Mouse (Mus musculus): ENCODE measurements around the gene Opcml. TPM values are rescaled to one million over a fixed set of nuclear protein-coding genes. Genes with fewer than 3 reads are reported as not detected.

The Opcml gene
- 1 to 10 TPM in 1 of 2 experiments, under 1 TPM in 1; 0.89 to 2.6 TPM for total RNA-seq (2021)
- long read RNA-seq, experiment 1 = 0 reads
- long read RNA-seq, experiment 2 = 0 reads

DNA sequence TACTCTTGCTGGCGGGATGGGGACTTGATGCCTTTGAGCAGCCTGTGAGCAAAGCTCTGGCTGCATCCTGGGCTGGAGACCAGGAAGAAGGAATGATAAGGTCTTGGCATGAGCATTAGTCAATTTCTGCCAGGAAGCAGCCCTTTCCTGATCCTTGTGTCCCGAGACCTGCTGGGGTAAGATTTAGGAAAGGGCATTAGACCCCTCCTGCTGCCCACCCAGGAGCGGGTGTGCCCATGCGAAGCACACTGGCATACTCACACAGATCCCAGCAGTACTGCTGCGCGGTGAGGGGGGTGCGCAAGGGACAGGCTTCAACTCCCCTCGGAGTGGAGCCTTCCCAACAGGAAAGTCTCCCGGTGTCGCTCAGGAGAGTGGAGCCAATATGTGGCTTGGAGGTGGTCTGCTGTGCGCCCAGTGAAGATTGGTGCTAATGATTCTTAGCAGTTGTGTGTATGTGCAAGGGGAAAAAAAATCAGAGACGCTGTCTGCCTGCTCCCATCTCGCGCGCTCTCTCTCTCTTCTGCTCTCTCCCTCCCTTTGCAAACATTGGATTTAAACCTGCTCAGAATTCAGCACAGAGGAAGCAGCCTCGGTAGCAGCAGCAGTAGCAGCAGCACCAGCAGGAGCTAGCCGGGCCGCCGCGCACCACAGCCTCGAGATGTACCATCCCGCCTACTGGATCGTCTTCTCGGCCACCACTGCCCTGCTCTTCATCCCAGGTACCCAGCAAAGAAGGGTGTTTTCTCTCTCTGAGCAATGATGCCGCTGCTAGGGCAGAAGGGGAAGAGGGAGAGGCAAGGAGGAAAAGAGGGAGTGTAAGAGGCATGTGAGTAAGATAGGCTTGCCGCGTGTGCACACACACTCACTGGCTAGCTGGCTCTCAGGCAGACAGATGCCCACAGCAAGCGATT, at the start of gene Opcml:
TSS of gene Opcml (plus strand) at position 51 of the 914 bp plus-strand sequence.
- no peak for DNase-seq (ENCODE audit: low spot score in 2 of 2)

DNA sequence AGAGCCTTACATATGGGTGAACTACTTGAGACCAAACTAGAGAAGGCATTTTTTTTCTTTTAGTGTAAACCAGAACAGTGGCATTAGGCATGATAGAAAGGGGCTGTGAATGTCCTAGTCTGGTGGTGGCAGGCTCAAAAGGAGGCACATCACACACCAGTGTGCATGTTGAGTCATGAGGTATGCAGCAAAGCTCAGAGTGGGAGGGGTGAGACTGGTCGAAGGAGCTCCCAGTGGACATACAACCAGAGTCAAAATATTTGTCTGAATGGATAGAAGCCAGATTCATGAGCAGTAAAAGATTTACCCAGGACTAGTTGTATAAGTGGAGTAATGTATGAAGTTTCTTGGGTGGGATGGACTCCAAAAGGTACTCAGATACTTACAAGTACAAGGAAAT, 31.9 kb upstream of the Opcml start:
- no peak for DNase-seq (ENCODE audit: low spot score in 2 of 2)

DNA sequence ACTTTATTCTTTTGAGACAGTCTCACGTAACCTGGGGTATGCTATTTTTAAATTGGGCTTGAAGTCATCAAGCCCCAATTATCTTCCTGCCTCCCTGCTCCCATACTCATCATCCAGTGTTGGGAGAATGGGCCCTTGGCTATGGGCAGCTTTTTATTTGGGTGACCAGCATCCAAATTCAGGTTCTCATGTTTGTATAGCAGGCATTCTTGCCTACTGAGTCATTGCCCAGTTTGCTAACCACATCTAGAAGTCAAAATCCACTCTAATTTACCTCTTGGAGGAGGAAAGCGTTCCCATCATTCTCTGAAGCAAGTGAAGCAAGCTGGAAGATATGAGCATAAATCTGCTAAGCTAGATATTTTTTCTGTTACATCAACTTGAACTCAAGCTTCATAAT, 29.4 kb upstream of the Opcml start:
- DNase-seq (ENCODE audit: low spot score in 2 of 2) = no peak

DNA sequence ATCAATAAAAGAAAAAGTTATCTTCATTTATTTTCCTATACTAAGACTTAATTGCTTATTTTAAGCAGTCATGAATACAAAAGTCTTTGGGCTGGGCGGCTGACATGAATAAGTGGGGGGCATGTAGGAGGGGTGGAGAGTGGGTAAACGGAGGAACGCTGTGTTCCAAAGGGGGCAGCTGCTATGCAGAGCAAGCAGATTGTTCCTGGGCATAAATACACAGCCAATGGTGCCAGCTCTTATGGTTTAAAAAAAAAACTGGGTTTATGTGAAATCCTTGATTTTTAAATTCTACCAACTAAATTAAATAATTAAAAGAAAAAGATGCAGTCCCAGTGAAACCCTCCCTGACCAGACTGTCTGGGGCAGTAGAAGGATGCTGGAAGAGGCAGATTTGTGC, 24.1 kb upstream of the Opcml start:
- no peak for DNase-seq (ENCODE audit: low spot score in 2 of 2)

DNA sequence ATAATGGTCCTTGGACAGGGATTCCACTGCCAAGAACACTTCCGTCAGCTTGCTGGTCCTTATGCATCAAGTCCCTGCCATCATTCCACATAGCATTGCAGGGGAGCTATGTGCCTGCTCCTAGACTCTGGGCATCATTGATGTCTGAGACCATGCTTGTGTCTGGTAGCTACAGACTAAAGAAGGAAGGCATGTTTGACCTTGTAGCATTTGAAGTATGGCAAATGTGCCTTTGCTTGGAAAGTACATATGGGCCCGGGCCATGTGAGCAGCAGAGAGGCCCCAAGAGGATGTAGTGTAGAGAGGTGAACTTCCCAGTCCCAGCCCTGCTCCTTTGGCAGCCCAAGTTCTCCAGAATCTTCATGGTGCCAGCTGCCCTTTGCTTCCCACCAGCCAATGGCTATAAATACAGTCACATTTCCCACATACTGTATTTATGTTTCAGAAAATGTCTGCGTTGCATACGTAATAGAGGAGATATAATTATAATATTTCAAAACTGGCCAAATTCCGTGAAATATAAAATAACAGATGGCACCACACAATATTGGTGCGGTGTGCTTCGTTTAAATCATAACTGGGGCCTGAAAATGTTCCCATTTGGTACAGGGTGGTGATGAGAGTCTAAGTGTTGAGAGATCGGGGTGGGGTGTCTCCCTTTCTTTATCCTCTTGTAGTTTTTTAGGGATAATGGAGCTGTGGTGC, 23.2 kb upstream of the Opcml start:
- DNase-seq (ENCODE audit: low spot score in 2 of 2) = no peak

DNA sequence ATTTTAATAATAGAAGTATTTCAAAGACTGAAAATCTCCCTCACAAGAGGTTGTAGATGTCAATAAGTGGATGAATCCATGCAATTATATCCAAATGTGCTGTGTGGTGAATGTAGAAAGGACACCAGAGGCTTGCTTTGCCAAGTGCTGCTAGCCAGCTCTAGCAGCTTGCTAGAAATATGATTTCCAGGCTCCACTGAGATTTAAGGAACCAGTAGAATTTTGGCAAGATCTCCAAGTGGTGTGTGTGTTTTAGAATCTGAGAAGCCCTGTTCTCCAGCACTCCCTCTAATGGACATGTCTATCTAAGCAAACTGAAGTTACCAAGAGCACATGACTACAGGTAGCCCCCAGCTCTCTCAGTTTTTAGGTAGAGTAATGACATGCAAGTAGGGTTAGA, 21.8 kb upstream of the Opcml start:
- no peak for DNase-seq (ENCODE audit: low spot score in 2 of 2)

DNA sequence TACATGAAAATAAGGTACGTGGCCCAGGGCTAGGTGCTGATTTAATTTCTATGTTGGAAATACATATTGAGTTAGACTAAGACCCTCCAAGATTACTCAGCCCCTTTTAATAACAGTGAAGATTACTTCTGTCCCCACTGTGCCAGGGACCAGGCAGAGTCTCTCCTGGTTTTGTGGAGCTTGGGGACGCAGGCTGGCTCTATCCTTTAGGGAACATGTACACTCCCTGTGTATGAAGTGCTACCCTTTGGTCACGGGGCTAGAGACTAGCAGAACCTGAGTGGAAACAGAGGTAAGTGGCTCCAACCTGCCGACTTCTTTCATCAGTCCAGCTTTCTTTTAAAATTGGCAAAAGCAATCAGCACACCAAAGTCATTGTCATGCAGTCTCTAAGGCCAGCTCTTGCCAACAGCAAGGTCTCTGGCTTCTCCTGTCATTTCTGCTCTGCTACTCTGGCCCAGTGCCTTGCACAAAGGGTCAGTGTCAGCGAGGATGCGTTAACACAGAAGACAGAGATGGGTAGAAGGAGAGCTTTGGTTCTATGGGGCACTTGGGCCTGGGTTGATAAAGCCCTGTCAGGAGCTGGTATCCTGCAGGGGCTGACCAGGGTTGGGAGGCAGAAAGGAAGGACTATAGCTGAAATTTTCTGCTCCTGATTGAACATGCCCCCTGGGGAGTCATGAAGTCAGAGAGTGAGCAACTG, 9.1 kb upstream of the Opcml start:
- no peak for DNase-seq (ENCODE audit: low spot score in 2 of 2)

DNA sequence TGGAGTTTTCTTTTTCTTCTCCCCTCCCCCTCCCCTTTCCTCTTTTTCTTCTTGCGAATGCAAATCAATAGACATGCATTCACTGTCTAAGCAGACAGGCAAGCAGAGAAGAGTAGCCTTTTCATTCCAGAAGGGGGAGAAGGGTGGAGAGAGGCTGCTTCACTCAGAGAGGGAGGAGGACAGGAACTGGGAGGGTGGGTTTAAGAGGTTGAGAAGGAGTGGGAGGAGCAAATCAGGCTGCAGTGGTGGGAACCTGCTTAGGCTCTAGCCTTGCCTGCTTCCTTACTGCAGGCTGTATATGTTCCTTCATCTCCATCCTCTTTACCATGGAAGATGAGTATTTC, 8.6 kb upstream of the Opcml start:
- no peak for DNase-seq (ENCODE audit: low spot score in 2 of 2)

DNA sequence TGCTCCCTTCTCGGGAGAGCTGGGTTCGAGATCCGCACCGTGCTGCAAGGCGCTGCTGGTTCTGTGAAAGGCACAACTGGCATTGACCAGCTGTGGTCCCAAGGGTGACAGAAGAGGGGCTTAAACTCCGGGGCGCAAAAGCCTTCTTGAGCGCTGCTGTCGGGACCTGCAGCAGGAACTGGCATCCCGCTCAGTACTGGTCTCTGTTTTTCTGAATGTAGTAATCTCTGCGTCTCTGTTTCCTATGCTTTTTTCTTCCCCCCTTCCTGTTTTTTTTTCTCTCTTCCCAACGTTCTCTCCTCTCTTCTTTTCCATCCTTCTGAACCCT, 1.0 kb downstream of the Opcml start:
- DNase-seq (ENCODE audit: low spot score in 2 of 2) = no peak

DNA sequence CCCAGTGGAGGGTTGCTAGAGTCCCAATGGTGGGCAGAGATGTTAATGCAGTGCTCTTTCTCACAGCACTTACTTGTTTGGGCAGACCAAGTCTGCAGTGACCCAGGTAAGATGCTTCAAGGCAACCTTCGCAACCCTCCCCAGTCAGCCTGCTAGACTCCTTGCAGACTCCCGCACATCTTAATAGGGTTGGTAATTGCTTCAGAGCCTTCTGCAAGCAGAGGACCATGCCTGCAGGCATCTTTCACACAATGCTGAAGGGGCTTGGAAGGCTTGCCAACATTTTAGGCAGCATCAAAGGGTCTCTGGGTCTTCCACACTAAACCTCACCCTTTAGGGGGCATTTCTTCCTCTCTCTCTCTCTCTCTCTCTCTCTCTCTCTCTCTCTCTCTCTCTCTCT, 1.7 kb downstream of the Opcml start:
- no peak for DNase-seq (ENCODE audit: low spot score in 2 of 2)

DNA sequence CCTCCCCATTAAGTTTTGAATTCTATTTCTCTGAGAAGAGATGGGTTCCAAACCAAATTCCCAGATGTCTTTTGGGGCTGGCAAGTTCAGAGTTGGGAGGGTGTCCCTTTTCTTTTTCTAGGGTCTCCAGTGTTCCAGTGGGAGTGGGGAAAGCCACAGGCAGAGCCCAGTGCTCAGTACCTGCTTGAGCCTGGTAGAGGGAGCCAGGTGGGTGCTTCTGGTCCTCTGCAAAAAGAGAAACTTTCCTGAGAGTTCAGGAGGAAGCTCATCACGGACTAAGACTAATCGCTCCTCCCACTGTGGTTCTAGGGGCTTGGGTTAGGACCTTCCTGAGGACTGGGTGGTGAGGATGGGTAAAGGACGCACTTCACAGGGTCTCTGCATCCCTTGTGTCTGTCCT, 2.4 kb downstream of the Opcml start:
- DNase-seq (ENCODE audit: low spot score in 2 of 2) = no peak

DNA sequence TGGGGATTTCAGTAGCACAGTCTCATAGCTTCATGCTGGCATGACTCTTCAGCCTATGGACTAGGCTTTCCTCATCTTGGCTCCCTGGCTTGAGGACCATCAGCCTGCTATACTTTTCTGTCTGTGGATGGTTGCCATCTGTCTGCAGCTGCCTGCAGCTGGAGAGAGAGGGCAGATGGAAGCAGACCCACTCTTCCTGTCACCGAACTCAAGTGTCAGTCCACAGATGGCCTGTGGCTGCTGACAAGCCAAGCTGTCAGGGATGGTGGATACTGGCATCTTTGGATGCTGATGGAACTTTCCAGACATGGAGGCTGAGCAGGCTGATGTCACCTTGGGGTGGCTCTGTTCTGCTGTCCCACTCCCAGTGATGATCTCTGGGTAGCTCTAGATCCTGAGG, 6.0 kb downstream of the Opcml start:
- no peak for DNase-seq (ENCODE audit: low spot score in 2 of 2)

DNA sequence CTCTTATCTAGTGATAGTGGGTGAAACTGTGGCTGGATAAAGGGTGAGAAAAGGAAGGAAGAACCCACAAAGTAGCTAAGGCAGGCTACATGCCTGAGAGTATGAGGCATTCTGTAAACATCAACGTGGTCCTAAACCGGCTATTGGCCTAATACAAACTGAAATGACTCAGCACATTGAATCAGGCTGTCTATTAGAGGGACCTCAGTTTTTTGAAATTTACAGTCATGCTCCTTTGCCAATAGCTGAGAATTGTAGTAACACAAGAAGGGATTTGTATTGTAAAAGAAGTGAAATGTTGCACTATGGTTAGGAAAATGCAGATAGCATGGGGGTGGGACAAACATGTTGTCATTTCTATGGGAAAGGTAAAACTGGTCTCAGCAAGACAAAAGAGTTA, 10.4 kb downstream of the Opcml start:
- no peak for DNase-seq (ENCODE audit: low spot score in 2 of 2)

DNA sequence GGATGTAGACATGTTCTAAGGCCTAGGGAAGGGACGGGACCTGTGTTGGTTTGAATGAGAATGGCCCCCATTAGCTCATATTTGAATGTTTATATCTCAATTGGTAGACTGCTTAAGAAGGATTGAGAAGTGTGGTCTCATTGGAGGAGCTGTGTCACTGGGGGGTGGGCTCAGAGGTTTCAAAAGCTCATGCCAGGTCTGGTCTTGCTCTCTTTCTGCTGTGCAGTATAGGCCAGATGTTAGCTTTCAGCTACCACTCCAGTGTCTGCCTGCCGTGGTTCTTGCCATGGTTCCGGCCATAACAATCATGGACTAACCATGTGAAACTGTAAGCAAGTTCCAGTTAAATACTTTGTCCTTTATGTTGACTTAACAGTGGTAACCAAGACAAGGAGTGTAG, 11.2 kb downstream of the Opcml start:
- no peak for DNase-seq (ENCODE audit: low spot score in 2 of 2)

DNA sequence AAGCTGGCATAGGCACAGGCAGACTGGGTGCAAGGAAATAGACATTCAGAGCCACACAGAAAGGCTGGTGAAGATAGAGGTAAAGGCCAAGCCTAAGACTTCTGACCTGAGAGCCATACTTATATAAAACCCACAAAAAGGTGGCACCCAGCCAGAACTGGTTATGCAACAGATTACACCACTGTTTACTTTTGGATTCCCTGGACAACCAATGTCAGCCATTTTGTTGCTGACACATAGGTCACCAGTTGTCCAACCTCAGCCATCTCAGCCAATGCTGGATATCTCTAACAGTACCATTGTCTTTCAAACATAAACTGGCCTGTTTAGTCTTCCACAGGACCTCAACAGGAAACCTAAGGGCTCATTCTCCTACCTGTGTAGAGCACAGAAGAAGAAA, 11.8 kb downstream of the Opcml start:
- DNase-seq (ENCODE audit: low spot score in 2 of 2) = no peak

DNA sequence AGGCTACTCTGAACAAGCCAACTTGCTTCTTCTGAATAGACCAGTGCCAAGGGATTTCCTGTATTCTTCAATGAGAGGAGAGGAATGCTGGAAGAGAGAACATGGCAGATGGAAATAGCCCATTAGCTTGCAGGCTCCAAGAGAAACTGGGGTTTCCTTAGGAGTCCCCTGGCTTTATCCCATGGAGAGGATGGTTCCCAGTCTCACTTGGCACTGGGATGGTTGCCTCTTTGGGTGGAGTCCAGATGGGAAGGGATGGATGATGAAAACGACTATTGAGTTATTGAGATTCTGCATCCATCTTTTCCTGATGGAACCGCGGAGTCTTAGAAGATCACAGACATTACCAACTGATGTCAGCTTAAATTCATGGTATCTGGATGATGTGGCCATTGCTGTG, 13.9 kb downstream of the Opcml start:
- no peak for DNase-seq (ENCODE audit: low spot score in 2 of 2)

DNA sequence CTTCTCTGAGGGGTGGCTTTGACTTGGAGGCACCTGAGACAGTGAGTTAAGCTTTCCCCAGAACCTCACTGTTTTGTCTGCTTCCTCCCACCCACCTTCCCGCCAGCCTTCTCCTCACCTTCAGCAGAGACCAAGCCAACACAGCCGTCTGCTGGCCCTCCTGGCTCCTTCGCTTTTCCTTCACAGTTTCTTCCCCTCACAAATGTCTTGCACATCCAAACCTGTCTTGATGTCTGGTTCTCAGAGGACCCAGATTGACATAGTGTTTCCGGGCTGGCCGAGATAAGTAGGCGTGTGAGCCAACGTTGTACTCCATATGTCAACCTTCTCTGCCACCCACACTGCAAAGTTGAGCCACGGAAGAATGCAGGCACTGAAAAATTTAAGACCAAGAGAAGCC, 19.2 kb downstream of the Opcml start:
- no peak for DNase-seq (ENCODE audit: low spot score in 2 of 2)

DNA sequence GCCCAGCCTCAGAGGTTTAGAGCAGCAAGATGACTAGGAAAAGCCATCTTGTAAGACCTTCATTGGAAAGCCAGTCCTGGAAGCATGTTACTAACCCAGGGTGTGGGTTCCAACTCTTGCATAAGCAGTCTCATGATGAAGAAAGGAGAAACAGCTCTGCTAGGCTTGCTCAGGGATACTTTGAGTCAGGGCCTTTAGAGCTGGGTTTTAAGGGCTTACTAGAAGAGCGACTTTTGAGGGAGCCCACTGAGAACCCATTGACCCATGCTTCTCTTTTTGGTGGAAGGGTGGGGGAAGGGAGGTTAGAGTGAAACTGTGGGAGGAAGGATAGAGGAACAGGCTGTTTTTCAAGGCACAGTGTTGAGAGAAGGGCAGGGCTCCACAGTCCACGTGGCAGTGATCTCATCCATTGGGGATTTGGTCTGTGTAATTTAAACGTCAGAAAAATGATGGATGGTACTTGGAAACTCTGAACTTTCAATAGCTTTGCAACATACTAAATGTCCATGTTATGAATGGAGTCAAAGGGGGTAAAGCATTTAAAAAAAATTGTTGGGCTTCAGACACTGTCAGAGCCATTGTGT, 22.7 kb downstream of the Opcml start:
- DNase-seq (ENCODE audit: low spot score in 2 of 2) = no peak

DNA sequence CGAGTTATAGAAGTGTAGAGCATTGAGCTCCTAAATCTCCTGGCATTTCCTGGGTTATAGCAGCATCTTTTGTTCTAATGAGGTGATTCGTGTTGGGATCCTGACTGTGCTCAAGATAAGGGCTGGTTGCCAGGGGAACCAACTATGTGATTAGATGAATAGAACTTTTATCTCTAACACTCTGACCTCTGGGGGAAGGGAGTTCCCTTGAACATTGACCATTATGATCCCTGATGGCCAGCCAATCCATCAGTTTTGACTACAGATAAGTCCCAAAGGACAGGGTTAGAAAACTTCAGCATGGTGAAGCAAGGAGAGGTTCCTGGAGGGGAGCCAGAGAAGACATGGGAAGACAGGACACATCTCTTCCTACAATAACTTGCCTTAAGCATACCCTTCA, 23.6 kb downstream of the Opcml start:
- no peak for DNase-seq (ENCODE audit: low spot score in 2 of 2)

DNA sequence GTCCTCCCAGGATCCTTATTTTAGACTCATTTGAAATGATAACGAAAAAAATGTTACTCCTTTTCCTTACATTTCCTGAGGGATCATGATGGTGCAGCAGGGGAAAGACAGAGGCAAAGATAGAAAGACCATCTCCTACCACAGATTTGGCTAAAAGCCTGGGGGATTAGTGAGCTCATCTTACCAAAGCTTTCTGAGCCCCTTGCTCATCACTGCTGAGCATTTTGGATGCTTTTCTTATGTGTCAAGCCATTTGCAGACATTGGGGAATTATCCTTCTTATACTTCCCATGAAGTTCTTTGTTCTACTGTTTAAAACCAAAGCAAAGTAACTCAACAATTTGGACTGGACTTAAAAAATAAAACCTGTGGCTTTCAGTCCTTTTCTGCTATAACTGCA, 30.6 kb downstream of the Opcml start:
- no peak for DNase-seq (ENCODE audit: low spot score in 2 of 2)

DNA sequence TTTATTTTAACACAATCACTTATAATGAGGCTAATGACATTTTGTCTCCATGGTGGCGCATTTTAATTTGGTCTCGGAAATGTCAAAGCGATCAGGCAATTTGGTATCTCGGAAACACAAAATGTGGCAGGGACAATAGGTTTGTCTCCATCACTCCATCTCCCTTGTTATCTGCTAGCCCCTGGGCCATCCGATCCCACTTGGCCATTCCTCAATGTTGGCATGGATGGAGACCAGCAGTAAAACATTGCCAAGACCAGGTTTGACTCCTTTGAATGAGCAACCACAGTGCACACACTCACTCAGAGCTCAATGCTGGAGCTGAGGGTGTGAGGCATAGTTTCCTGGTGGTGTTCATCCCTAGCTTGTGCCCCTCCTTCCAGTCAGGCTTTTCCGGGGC, 32.1 kb downstream of the Opcml start:
- DNase-seq (ENCODE audit: low spot score in 2 of 2) = no peak

DNA sequence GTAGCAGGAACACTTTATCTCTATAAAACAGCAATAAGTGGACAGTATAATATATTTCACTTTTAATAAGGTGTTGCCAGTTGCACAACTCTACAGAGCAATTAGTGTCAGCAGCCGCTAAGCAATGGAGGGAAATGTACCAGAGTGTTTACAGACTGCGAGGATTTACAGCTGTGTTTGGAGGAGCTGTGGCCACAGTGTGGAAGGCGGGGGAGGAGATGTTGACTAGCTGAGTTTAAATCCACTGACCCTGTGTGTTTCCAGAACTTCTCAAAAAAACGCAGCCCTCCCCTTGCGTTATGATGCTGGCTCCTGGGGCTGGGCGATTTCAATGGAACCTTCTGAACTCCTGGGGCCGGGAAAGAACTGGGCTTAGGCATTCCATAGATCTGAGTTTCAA, 33.8 kb downstream of the Opcml start:
- no peak for DNase-seq (ENCODE audit: low spot score in 2 of 2)

Measured in adrenal gland, adult 18-20 months (tissue).